Mouse (Mus musculus) G1E (cell line): Measurements from ENCODE around the gene Ttll9. TPM values are rescaled to one million over a fixed set of nuclear protein-coding genes. Genes with fewer than 3 reads are reported as not detected.
A peak's percentile ranks its signal among the peaks of the same experiment; 100 is the strongest.

Source experiments
- ATAC-seq: 2 replicates; pipeline ENCODE4 v1.8.0; 2016; ENCODE audit warnings: mild to moderate bottlenecking; ENCODE audit not compliant: insufficient number of reproducible peaks, poor library complexity, low FRiP score, severe bottlenecking; ENCODE audit errors: extremely low read depth
- DNase-seq: peaks from one replicate; pipeline ENCODE4 v3.0.0; 2012; ENCODE audit warnings: low spot score
- H3K27me3 ChIP-seq: 2 replicates; pipeline ENCODE4 v1.6.1; 2012; ENCODE audit warnings: mild to moderate bottlenecking, low read length, inconsistent platforms; ENCODE audit not compliant: insufficient read depth
- H3K36me3 ChIP-seq: replicated peaks from 2 replicates; pipeline ENCODE3; 2012; ENCODE audit warnings: mild to moderate bottlenecking, inconsistent platforms
- H3K4me1 ChIP-seq: 2 replicates; pipeline ENCODE4 v1.6.1; 2012; ENCODE audit warnings: low read depth, low read length, inconsistent platforms, mixed read lengths; ENCODE audit not compliant: insufficient read depth
- H3K4me3 ChIP-seq: 2 replicates; pipeline ENCODE4 v1.5.1; 2012; ENCODE audit warnings: low read depth, mild to moderate bottlenecking, inconsistent platforms, low read length, moderate library complexity, mixed read lengths
- H3K9me3 ChIP-seq: replicated peaks from 2 replicates; pipeline ENCODE4 v1.6.1; 2012; ENCODE audit warnings: inconsistent platforms
- CTCF ChIP-seq: IDR thresholded peaks from 2 replicates; pipeline ENCODE4 v1.5.1; 2012; ENCODE audit warnings: low read depth, low read length, inconsistent platforms, mixed read lengths
- GATA1 ChIP-seq: IDR thresholded peaks from 2 replicates; pipeline ENCODE4 v1.6.1; 2012; ENCODE audit warnings: borderline replicate concordance, low read length, inconsistent platforms, mixed read lengths
- GATA2 ChIP-seq: IDR thresholded peaks from 2 replicates; pipeline ENCODE4 v1.6.1; 2012; ENCODE audit warnings: low read depth, low read length, inconsistent platforms, borderline replicate concordance
- POLR2AphosphoS5 ChIP-seq: IDR thresholded peaks from 2 replicates; pipeline ENCODE4 v1.6.1; 2012; ENCODE audit warnings: low read depth, low read length, inconsistent platforms; ENCODE audit not compliant: insufficient replicate concordance
- TAL1 ChIP-seq: conservative IDR thresholded peaks from 2 replicates; pipeline ENCODE4 v1.6.1; 2012; ENCODE audit warnings: low read depth, low read length, inconsistent platforms, mixed read lengths
- polyA plus RNA-seq: library from polyadenylated mRNA; stranded (reverse); fragments of >175 nt; gene quantifications from 2 replicates; pipeline ENCODE4 v1.2.3, GENCODE M21; 2012
- total RNA-seq, 2 experiments: library from RNA; stranded (forward) in 1 of 2; stranded (reverse) in 1 of 2; fragments of 200-1000 nt in 1 of 2; fragments of >200 nt in 1 of 2; fragmentation: Nextera tagmentation in 1 of 2; gene quantifications; 2 replicates each; pipeline ENCODE4 v1.2.3; 2014 to 2017

Gene Ttll9
- total RNA-seq (2014; fragmentation: Nextera tagmentation) (not detected in 2 replicates), total RNA-seq (2017) (not detected in 2 replicates), polyA plus RNA-seq (not detected in 2 replicates)

- H3K4me3 ChIP-seq, result no peak within 1 kb of the TSS
- H3K27me3 ChIP-seq, result no peaks in the 10 kb centered on the region; the same call in 1 of the 2 replicates
- ATAC-seq, result no peak
- no peak for DNase-seq
- TF ChIP-seq TAL1, result no peak
- no peak for TF ChIP-seq CTCF
- H3K36me3 ChIP-seq, result no peaks in the 10 kb centered on the region
- peaks cover 9% of the 10 kb centered on the region for H3K9me3 ChIP-seq
- H3K4me1 ChIP-seq, result no peaks in the 10 kb centered on the region
These were observed at the start of gene Ttll9 for GRCm38 (mm10) chr2:152962091-152962793. Gene Ttll9, plus strand, starts transcription at chr2:152962485.

- Histone ChIP-seq H3K4me3 (no peak overlapping the region), H3K9me3 (no peaks in the 10 kb centered on the region), H3K4me1 (peaks cover 8% of the 10 kb centered on the region), H3K27me3 (peaks cover 41% of the 10 kb centered on the region), H3K36me3 (no peaks in the 10 kb centered on the region)
- DNase-seq (no peak), ATAC-seq (no peak)
- TF ChIP-seq GATA1, result no peak
- no peak for TF ChIP-seq TAL1
- no peak for TF ChIP-seq GATA2
- no peak for TF ChIP-seq CTCF
- TF ChIP-seq POLR2AphosphoS5, result no peak
These were observed 48.8 kb upstream of the Ttll9 start for GRCm38 (mm10) chr2:152913471-152913870.

GRCm38 (mm10) chr2:152914310-152915120, 47.8 kb upstream of the Ttll9 start:
- H3K27me3 ChIP-seq, result peaks cover 34% of the 10 kb centered on the region
- ATAC-seq, result peak; percentile 34; the same call in 1 of the 2 replicates

GRCm38 (mm10) chr2:152915453-152915852, 46.8 kb upstream of the Ttll9 start:
- Histone ChIP-seq H3K4me1 (peaks cover 8% of the 10 kb centered on the region), H3K27me3 (peaks cover 29% of the 10 kb centered on the region; the same call in 1 of the 2 replicates)

More at GRCm38 (mm10) chr2:152914310-152915120, 47.8 kb upstream of the Ttll9 start:
- DNase-seq, result peak; percentile 65
- peaks cover 8% of the 10 kb centered on the region for H3K4me1 ChIP-seq
- TF ChIP-seq POLR2AphosphoS5 (no peak), CTCF (peak; percentile 79)
- H3K36me3 ChIP-seq, result no peaks in the 10 kb centered on the region
- no peak overlapping the region; the same call in 1 of the 2 replicates for H3K4me3 ChIP-seq
- H3K9me3 ChIP-seq, result no peaks in the 10 kb centered on the region

GRCm38 (mm10) chr2:152916111-152916510, 46.2 kb upstream of the Ttll9 start:
- Histone ChIP-seq H3K4me3 (no peak overlapping the region), H3K9me3 (no peaks in the 10 kb centered on the region), H3K4me1 (peaks cover 8% of the 10 kb centered on the region), H3K36me3 (no peaks in the 10 kb centered on the region), H3K27me3 (peaks cover 24% of the 10 kb centered on the region)
- DNase-seq (no peak), ATAC-seq (no peak)
- TF ChIP-seq GATA2 (no peak), CTCF (no peak), GATA1 (no peak), TAL1 (no peak), POLR2AphosphoS5 (no peak)

More at GRCm38 (mm10) chr2:152915453-152915852, 46.8 kb upstream of the Ttll9 start:
- H3K4me3 ChIP-seq, result no peak overlapping the region
- TF ChIP-seq GATA2 (no peak), TAL1 (no peak), GATA1 (no peak), CTCF (no peak), POLR2AphosphoS5 (no peak)
- no peaks in the 10 kb centered on the region for H3K9me3 ChIP-seq
- ATAC-seq (no peak), DNase-seq (no peak)
- no peaks in the 10 kb centered on the region for H3K36me3 ChIP-seq

- H3K4me3 ChIP-seq, result no peak overlapping the region
- H3K36me3 ChIP-seq, result no peaks in the 10 kb centered on the region
- peaks cover 8% of the 10 kb centered on the region for H3K4me1 ChIP-seq
- ATAC-seq, result no peak
- DNase-seq, result no peak
- no peaks in the 10 kb centered on the region for H3K9me3 ChIP-seq
- no peak for TF ChIP-seq GATA2
- TF ChIP-seq TAL1, result no peak
- TF ChIP-seq CTCF, result no peak
- TF ChIP-seq GATA1, result no peak
- H3K27me3 ChIP-seq, result peaks cover 21% of the 10 kb centered on the region
These were observed 44.6 kb upstream of the Ttll9 start for GRCm38 (mm10) chr2:152917671-152918070.
